Mouse (Mus musculus) urinary bladder, adult 18-20 months (tissue): ENCODE measurements around the gene Slc9a9.

ENCODE experiments used
- DNase-seq, 2 experiments: peaks; one replicate each; pipeline ENCODE4 v3.0.0; 2022; ENCODE audit warnings: low spot score in 2 of 2, mixed read lengths in 2 of 2

Slc9a9 gene

DNA sequence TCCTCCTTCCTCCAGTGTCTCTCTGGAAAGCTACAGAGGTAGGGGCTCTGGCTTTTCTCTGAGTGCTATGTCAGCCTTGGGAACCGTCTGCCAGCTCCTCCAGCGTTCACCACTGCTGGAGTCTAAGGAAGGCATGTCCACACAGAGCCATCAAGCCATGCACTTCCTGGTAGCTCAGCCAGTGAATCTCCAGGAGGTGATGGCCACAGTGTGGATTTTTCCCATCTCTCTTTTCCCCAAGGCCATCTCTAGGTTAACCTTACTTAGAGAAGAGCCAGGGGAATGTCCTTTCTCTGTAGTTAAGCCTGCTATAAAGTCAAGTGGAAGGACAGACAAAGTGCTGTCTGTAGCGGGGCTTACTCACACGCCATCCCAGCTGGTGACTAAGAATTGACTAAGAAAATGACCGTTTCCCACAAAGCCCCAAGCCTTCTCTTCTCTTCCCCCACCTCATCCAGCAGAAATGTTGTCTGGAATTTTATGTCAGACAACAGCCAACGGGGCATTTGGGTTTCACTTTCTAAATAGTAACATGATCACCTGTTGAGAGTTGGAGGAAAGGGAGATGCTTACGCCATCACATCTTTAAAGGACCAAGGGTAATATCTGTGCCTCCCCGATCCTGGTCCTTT, 523.3 kb downstream of the Slc9a9 start:
- DNase-seq = no peak

DNA sequence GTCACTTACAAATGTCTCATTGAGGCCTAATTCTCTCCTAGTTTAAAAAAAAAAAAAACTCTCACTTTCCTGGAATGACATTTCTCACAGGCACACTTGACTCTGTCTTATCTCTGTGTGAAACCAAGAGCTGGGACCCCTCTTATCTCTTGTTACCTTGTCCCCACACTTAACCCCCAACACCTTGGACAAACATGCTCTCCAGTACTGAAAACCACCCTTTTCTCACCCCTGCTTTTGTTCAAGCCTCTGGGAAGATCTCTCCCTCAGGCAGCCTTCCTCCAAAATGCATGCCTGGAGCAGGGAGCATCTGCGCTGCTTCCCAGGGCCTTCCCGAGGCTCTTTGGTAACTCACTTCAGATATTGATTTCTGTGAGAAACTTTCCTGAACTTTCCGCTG, 524.0 kb downstream of the Slc9a9 start:
- DNase-seq = no peak

DNA sequence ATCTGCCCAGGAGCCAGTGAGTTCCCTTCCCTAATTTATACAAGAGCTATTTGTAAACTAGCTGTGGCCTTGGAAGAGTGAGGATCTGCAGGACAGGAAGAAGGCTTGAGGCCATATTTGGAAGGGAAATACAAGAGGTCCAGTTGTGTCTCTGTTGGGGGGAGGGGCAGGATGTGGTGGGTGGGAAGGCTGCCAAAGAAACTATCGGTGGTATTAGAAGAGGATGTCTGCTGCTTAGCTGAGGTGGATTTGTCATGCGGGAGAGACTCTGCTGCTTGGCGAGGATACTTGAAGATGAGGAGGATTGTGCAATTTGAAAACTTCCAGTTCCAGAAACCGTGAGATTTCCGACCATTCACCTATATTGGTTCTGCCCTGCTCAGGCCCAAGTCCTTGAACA, 524.4 kb downstream of the Slc9a9 start:
- no peak for DNase-seq

DNA sequence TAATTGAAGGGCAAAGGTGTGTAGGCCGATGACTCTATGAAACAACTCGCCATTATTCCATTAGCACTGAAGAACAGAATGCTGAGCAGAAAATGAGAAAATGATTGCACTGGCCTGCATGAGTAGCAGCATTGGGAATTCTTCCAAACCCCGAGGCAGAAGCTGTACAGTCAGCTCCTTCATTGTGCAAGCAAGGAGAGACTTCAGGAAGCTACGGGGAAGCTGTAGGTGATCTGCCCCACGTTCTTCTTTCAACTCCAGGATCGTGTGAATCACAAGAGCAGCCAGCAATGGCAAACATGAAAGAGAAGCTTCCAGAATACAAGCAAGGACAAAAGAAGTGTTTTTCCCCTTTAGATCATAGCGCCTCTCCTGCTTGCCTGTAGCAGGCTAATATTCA, 538.0 kb downstream of the Slc9a9 start:
- no peak for DNase-seq

DNA sequence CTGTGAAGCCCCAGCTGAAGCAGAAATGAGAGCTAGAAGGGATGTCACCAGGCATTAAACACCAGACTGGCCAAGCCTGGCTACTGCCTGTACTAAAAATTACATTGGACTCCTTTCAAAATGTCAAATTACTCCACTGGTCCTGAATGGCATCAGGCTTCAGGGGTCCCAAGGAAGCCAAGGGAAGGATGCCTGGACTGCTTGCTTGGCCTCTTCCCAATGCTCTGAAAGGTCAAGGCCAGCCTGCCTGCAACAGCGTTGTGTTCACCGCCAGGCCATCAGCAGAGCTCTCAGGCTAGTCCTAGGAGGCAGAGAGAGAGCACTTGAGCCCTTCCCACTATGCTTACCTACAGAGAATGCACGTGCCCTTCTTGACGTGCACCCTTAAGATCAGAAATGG, 539.0 kb downstream of the Slc9a9 start:
- no peak for DNase-seq

DNA sequence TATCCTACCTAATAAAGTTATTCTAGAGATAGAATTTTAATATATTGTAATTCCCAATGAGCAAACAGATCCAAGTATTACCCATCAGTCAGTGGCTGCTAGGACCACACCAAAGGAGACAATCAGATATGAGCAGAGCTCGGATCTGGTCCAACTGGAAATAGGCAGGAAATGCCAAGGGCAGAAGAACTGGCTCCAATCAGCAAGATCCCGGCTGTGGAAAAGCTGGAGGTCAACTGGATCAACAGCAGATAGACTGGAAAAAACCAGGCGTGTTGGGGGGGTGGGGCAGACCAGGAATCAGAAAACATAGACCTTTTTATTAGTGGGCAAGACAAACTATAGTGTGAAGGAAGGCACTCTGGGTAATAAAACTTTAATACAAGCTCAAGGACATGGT, 550.3 kb downstream of the Slc9a9 start:
- DNase-seq = no peak

DNA sequence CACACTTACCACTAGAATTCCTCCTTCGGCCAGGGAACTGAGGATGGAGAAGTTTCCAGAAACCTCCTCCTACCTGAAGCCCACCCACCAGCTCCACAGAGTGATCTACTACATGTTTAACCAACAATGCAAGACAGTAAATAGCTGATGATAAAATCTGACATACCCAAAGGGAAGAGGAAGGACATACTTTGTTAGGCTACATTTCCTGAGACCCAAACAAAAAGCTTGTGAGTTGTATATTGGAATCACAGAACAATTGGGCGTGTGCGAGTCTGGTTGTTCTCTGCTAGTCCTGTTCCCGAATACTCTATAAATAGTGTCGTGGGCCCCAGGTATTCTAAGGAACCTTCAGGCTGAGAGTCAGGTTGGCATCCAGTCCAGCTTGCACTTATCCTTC, 551.6 kb downstream of the Slc9a9 start:
- no peak for DNase-seq

DNA sequence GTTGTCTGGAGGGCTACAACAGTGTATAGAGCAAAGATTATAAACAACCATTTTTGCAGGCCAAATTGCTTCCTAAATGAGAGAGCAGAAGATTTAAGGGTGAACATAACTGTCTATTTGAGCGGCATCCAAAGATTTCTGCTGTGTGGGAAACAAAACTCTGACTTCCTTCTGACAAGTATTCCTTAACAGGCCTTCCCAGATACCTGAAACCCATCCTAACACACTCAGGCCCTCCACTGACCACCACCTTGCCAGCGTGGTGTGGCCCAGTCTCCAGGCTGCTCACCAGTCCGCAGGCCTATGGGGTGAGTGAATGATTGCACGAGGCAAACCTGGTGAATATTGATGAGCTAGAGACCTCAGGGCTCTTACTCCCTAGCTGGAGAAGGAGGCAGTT, 557.3 kb downstream of the Slc9a9 start:
- DNase-seq = no peak

DNA sequence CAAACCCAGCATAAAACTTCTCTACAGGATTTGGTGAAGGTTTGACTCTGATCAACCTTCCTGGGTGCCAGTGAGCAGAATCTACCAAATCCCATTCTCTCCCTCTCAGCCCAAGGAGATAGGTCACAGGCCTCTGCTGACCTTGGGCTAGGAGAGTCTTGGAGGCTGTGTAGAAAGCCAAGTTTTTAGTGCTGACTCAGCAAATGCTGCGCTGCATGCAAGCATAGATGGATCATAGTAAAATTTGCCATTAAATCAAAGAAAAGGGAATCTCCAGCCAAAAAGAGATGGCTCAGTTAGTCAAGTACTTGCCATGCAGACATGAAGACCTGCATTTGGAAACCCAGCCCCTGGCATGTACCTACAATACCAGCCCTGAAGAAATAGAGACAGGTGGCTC, 558.4 kb downstream of the Slc9a9 start:
- no peak for DNase-seq

DNA sequence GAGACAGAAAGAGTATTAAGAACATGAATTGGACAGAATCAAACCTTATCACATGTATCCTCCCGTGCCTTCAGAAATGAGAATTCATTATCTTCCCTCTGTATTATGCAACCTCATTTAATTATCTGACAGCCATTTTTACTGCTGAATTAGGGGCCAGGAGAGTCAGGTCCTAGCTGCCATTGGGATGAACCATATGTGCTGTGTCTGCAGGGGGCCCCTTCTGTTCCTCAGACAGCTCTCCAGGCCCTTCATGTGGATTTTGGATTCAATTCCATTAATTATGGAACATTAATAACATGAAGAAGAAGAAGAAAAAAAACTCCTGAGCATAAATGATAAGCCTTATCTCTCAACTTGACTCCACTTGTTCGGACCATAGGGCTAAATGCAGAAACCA, 559.4 kb downstream of the Slc9a9 start:
- DNase-seq = no peak

DNA sequence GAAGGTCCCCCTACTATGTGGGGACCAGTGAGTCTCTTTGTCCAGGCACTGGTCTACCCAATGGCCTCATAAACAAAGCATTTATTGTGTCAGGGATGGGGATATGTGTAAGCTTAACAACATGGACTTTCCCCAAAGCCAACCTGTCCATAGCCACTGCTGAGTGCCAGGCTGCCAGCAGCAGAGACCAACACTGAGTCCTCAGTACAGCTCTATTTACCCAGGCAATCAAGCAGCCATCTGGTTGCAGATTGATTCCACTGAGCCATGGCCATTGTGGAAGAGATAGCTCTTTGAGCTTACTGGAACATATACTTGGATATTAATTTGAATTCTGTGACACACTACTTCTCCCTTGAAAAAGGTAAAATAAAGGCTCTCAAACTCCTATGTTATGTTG, 570.2 kb downstream of the Slc9a9 start:
- DNase-seq = no peak

DNA sequence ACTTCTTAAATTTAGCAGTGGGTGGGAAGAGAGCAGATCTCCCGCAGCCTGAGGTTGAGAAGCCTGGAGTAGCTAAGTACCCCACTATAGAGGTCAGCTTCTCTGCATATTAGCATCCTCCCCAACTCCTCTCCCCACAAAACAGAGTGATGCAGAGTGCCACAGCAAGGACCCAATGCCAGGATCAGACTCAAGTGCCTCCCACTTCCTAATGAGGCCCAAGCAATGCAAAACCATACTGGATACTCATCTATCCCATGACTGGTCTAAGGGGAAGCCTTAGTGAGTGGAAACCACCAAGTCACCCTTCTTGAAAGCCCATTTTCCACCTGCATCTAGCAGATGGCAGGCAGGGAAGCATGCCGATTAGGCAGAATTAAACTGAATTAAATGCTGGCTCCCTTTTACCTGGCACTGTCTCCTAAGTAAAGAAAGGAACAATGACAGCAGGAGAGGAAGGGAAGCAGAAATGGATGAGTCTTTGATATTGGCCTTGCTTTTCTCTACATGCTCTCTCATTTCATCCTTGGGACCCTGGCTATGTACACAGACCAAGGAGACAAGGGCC, 573.0 kb downstream of the Slc9a9 start:
- DNase-seq = no peak

DNA sequence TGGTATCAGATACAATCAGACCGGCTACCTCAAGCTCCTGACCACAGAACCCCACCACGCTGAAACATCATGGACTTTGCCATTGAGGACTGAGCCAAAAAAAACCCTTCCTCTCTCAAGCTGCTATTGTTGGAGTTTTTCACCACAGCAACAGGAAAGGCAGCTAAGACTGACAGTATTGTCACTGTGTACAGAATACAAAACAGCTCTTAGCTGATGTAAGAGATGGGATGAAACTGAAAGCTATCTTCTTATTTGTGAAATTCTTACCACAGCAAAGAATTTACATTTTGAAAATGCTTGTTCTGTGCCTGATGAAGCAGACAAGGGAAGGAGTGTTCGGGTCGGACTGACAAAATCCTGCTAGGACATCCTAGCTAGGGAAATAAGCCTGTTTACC, 584.5 kb downstream of the Slc9a9 start:
- DNase-seq = no peak

DNA sequence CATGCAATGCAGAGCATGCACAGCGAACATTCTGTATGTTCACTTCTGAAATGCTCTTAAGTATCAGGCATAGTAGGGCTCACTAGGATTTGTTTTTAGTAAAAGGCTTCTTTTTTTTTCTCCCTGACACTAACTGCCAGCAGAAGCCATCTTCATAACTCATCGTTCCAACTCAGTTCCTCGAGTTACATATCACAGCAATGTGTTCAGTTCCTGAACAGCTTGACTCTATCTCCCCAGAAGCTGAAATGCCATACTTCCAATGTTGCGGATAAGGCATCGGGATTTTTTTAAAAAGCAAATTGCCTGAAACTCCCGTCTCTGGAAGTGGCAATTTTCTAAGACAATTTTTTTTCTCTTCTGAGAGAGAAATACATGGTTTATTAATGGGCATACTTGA, 586.1 kb downstream of the Slc9a9 start:
- DNase-seq = no peak

DNA sequence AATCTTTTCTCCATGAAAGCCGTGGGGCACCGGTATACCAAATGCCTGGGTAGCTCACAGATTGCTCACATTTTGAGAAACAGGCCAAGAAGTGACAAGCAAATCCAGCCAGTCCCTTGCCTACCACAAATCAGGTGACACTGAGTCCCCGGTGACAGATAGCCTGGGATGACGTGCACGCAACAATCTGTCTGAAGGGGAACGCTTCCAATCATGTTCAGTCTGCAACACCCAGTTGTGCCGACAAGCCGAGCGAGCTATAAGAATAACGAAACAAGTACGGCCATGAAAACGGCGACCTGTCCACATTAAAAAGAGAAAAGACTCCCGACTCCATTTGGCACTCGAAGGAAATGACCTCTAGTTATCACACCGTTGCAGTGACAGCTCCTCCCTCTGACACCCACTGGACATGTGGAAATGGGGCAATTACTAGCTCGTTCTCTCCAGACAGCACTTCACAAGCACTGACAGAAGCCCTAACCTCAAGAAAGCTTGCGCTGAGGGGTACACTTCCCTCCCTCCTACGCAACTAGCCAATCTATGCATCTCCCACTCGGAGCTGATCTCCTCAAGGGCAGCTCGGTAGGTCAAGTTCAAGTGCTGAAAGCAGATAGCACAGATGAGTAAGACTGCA, 587.1 kb downstream of the Slc9a9 start:
- no peak for DNase-seq

DNA sequence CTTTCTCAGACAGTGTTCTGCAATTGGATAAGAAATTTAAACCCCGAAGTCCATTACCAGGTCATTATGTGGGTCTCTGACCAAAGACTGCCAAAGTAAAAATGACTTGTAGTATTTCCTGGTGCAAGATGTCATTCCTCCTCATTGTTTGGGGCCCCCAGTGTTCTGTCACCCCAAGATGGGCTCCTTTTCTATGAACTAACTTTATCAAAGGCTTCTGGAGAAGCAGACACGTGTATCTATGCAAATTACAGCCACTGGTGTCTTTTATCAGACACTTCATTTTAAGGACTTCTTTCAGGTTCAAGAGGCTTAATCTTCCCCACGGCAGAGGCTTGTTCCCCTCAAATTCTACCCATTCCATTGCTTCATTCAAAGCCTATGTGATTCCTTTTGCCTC, 593.1 kb downstream of the Slc9a9 start:
- no peak for DNase-seq

DNA sequence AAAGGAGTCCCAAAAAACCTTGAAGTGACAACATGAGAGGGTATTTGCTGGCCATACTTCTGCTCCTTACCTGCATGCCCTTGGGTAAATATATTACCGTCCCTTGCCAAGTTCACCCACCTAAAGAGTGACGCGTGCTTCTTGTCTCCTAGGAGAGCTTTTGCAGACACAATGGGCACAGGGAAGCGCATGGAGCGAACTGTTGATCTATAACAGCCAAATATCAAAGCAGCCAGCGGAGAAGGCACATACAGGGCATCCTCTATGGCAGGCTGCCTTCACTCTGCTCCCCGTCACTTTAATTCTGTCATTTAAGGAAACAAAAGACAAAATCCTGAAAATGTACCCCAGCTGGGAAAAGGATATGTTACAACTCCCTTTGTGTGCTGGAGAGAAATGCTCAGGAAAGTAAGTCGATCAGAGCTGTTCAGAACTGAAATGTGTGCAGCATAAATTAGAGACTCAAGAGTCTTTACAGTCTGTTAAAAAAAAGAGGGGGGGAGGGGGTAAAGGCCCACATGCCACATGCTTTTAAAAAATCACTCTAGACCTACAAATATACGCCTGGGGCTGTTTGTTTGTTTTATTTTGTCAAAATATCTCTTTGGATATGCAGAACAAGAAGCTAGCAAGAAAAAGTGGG, 594.3 kb downstream of the Slc9a9 start:
- no peak for DNase-seq

DNA sequence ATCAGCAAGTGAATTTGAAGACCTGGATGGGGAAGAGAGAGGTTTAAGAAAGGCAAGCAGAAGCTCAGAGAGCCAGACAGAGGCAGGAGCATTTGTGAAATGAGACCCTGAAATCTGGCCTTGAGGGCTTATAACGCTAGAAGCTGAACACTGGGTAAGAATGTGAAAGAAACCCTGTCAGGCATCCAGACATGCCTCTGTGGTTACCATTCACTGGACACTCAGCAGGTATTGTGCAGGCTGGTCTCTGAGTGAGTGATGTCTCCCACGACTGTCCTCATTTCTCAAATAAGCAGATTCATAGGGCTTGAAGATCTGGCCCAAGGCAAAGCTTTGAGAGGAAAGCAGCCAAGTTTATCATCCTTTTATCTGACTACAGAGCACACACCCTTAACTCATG, 596.5 kb downstream of the Slc9a9 start:
- DNase-seq = no peak

DNA sequence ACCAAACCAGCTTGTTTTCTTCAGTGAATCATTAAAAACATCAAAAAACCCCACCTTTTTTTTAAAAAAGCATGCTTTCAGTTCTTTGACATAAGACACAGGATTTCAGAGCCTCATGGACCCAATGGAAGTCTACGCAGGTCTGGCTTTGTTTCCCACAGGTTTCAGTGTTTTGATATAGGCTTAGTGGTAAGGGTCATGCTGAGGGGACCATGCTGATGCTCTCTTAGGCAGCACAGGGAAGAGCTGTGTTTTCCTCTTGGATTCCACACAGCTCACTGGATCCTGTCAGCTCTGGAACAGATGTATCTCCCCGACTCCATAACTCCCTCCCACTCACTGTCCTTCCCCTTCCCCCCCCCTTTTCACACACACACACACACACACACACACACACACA, 597.2 kb downstream of the Slc9a9 start:
- no peak for DNase-seq

DNA sequence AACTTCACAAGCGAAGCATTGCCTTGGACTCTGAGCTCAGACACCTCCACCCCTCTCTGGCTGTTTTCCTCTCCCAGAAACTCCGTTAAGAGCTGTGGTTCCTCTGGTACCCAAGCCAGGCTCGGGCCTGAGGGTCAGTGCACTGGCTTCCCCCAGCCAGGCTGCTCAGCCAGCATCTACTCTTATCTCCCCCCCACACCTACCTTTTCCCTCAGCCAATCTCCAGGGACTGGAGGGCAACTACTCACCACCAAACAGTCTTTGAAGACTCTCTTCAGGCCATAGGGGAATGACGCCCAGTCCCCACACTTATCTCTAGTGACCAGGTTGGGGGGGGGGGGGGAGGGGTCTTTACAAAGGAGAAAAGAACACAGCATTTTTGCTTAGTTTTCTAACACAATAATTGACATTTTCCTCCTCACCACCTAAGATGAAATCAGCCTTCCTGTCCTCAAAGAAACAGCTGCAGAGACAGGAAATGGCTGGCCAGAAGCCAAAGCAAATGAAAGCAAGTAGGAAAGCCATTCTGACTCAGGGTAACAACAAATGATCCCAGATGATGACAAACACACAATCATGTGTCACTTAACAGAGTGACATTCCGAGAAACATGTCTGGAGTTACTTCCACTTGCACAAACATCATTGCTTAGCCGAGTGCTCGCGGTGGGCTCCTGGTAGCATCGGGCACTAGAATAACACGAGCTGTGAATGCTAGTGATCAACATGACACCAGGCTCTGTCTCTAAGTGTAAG, 610.1 kb downstream of the Slc9a9 start:
- no peak for DNase-seq
